Mouse (Mus musculus) MEL (cell line): Measurements from ENCODE around the gene Cnfn.

Experiments used
- BHLHE40 ChIP-seq: IDR thresholded peaks from 2 replicates; pipeline ENCODE4 v1.6.1; 2012; ENCODE audit warnings: low read depth, mild to moderate bottlenecking, inconsistent platforms, low read length, improper control_type of control experiment, borderline replicate concordance
- CTCF ChIP-seq, 3 experiments: IDR thresholded peaks in 2 of 3; conservative IDR thresholded peaks in 1 of 3; 2 replicates each; pipeline ENCODE4 v1.5.1; 2011 to 2012; ENCODE audit warnings: low read length in 3 of 3, low read depth in 2 of 3, mild to moderate bottlenecking in 2 of 3, improper control_type of control experiment in 1 of 3, inconsistent platforms in 1 of 3, mixed read lengths in 1 of 3, moderate library complexity in 1 of 3; ENCODE audit not compliant: control insufficient read depth in 1 of 3, insufficient read depth in 1 of 3, poor library complexity in 1 of 3, severe bottlenecking in 1 of 3
- EP300 ChIP-seq, 2 experiments: IDR thresholded peaks; 2 replicates each; pipeline ENCODE4 v1.6.1; 2011; ENCODE audit warnings: improper control_type of control experiment in 2 of 2, low read length in 2 of 2, low read depth in 1 of 2, mild to moderate bottlenecking in 1 of 2
- KAT2A ChIP-seq: conservative IDR thresholded peaks from 2 replicates; pipeline ENCODE4 v1.6.1; 2012; ENCODE audit warnings: low read depth, low read length, improper control_type of control experiment, inconsistent platforms
- MAZ ChIP-seq: IDR thresholded peaks from 2 replicates; pipeline ENCODE4 v1.6.1; 2012; ENCODE audit warnings: low read depth, mild to moderate bottlenecking, inconsistent platforms, low read length, improper control_type of control experiment
- MXI1 ChIP-seq: IDR thresholded peaks from 2 replicates; pipeline ENCODE4 v1.6.1; 2011; ENCODE audit warnings: mild to moderate bottlenecking, low read depth, low read length, improper control_type of control experiment
- POLR2A ChIP-seq, 2 experiments: IDR thresholded peaks; 2 replicates each; pipeline ENCODE4 v1.6.1; 2011 to 2012; ENCODE audit warnings: low read length in 2 of 2, mild to moderate bottlenecking in 2 of 2, control low read depth in 1 of 2, improper control_type of control experiment in 1 of 2, low read depth in 1 of 2, moderate library complexity in 1 of 2; ENCODE audit not compliant: control insufficient read depth in 1 of 2, insufficient read depth in 1 of 2, poor library complexity in 1 of 2
- POLR2AphosphoS2 ChIP-seq: IDR thresholded peaks from 2 replicates; pipeline ENCODE4 v1.6.1; 2011; ENCODE audit warnings: low read length, improper control_type of control experiment
- USF1 ChIP-seq: IDR thresholded peaks from 2 replicates; pipeline ENCODE4 v1.6.1; 2014; ENCODE audit warnings: low read depth, mild to moderate bottlenecking, inconsistent platforms, low read length, improper control_type of control experiment, moderate library complexity
- ZMIZ1 ChIP-seq: IDR thresholded peaks from 2 replicates; pipeline ENCODE4 v1.6.1; 2012; ENCODE audit warnings: low read depth, mild to moderate bottlenecking, inconsistent platforms, low read length, improper control_type of control experiment, moderate library complexity

DNA sequence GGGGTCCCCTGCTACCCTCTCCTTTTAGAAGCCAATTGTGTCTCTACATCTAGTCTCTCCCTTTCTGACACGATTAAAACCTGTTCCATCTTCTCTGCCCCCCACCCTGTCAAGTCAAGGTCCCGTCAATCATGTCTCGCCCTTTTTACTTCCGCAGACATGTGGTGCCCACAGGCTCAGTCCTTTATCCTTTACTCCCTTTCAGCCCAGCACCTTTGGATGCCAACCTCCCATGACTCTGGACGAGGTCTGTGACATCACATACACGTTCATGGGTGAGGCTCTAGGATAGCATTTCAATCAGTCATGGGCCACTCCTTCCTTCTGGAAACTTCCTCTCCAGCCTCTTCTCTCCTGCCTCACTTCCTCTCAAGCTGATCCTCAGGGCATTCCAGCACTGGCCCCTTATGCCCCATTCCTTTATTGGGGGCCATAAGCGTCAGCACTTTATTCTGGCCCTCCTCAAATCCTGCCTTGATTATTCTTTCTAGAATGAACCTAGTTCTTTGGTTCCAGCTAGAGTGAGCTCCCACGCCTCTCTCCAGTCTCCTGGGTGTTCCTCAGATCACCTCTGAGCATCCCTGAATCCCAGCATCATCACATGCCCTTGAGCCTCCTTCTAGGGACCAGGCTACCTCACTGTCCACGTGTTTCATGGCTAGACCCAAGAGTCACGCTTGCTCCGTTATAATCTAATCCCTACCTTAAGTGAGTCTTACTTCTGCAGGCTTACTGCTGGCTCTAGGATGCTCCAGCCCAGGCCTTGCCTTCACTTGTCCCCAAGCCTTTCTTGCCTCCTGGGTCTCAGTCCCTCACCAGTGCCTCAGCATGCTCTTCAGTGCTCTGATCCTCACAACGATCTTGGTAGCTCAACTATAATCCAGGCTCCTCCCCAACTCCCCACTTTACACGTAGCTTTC is 8.9 kb upstream of the Cnfn start:
- TF ChIP-seq CTCF (IDR thresholded peaks at IDR 0.05 in 2 of 3, conservative IDR thresholded peaks at IDR 0.05 in 1 of 3; ENCODE audit: control insufficient read depth in 1 of 3, insufficient read depth in 1 of 3, low read depth in 2 of 3, low read length in 3 of 3, poor library complexity in 1 of 3, severe bottlenecking in 1 of 3) (no peak), MAZ (no peak), POLR2AphosphoS2 (no peak), EP300 (IDR thresholded peaks at IDR 0.05; ENCODE audit: low read depth in 1 of 2, low read length in 2 of 2) (no peak), POLR2A (IDR thresholded peaks at IDR 0.05; ENCODE audit: control insufficient read depth in 1 of 2, insufficient read depth in 1 of 2, low read depth in 1 of 2, low read length in 2 of 2, poor library complexity in 1 of 2) (no peak), USF1 (no peak), BHLHE40 (no peak), MXI1 (no peak), ZMIZ1 (no peak), KAT2A (no peak)
